Mouse (Mus musculus) forebrain, embryonic 11.5 days (tissue): ENCODE results near the gene Ipo7. TPM values are rescaled to one million over a fixed set of nuclear protein-coding genes. Genes with fewer than 3 reads are reported as not detected.
A peak's percentile ranks its signal among the peaks of the same experiment; 100 is the strongest.

Experiments used
- ATAC-seq: fragments of 200-750 bp; cut with Nextera tagmentation; replicated peaks from 2 replicates; pipeline ENCODE4 v1.8.0; 2017; ENCODE audit warnings: moderate TSS enrichment; ENCODE audit not compliant: low FRiP score
- DNase-seq: peaks from one replicate; pipeline ENCODE4 v3.0.0-alpha.2; 2017; ENCODE audit warnings: low spot score
- H3K27ac ChIP-seq: fragments of 300-500 bp; sonication (generic); 2 replicates; pipeline ENCODE4 v1.5.1; 2014; ENCODE audit warnings: low read depth, low read length
- H3K27me3 ChIP-seq: fragments of 300-500 bp; sonication (generic); 2 replicates; pipeline ENCODE4 v1.6.1; 2014; ENCODE audit warnings: mild to moderate bottlenecking, low read length, mixed read lengths; ENCODE audit not compliant: control insufficient read depth, insufficient read depth
- H3K36me3 ChIP-seq: fragments of 300-500 bp; sonication (generic); 2 replicates; pipeline ENCODE4 v1.6.1; 2014; ENCODE audit warnings: mild to moderate bottlenecking, low read length, moderate library complexity, mixed read lengths; ENCODE audit not compliant: control insufficient read depth, insufficient read depth
- H3K4me1 ChIP-seq: fragments of 300-500 bp; sonication (generic); replicated peaks from 2 replicates; pipeline ENCODE4 v1.6.1; 2014; ENCODE audit warnings: low read length, mixed read lengths; ENCODE audit not compliant: control insufficient read depth, insufficient read depth
- H3K4me2 ChIP-seq: fragments of 300-500 bp; sonication (generic); 2 replicates; pipeline ENCODE4 v1.6.1; 2014; ENCODE audit warnings: low read depth, mild to moderate bottlenecking, low read length, moderate library complexity, mixed read lengths; ENCODE audit not compliant: severe bottlenecking
- H3K4me3 ChIP-seq: fragments of 300-500 bp; sonication (generic); 2 replicates; pipeline ENCODE4 v1.5.1; 2014; ENCODE audit warnings: low read depth, low read length
- H3K9ac ChIP-seq: fragments of 300-500 bp; sonication (generic); 2 replicates; pipeline ENCODE4 v1.6.1; 2014; ENCODE audit warnings: low read length
- H3K9me3 ChIP-seq: fragments of 300-500 bp; sonication (generic); 2 replicates; pipeline ENCODE4 v1.6.1; 2016; ENCODE audit warnings: low read length, mixed read lengths; ENCODE audit not compliant: control insufficient read depth
- WGBS: fragments of 180-500 bp; shearing (Covaris S2); extraction: QIAGEN DNeasy Blood & Tissue Kit; methylation state at CpG from one replicate; pipeline ENCODE4 v1.1.7; 2014; 5-methylcytosine and 5-hydroxymethylcytosine counted together
- polyA plus RNA-seq: library from polyadenylated mRNA; unstranded; fragments of >200 nt; fragmentation: Nextera tagmentation; extraction: Ambion mirVana; gene quantifications from 2 replicates; pipeline ENCODE4 v1.2.1, GENCODE M21; 2014

Ipo7 gene
- polyA plus RNA-seq, 1 experiment from 2014 or later = 39.9 TPM

GRCm38 (mm10) chr7:110008513-110008912, 9.6 kb upstream of the Ipo7 start:
- H3K4me1 ChIP-seq = no peaks in the 10 kb centered on the region
- no peak overlapping the region for H3K9ac ChIP-seq
- no peak overlapping the region for H3K4me3 ChIP-seq
- H3K4me2 ChIP-seq = no peak overlapping the region
- H3K27ac ChIP-seq = no peak overlapping the region
- H3K9me3 ChIP-seq = no peaks in the 10 kb centered on the region
- H3K36me3 ChIP-seq = no peaks in the 10 kb centered on the region
- no peaks in the 10 kb centered on the region for H3K27me3 ChIP-seq
- 83% methylated on average over 1 of the region's 1 CpGs for WGBS
- DNase-seq (no peak), ATAC-seq (no peak)

GRCm38 (mm10) chr7:110009084-110009483, 9.0 kb upstream of the Ipo7 start:
- WGBS = 92% methylated on average over 6 of the region's 6 CpGs

DNA sequence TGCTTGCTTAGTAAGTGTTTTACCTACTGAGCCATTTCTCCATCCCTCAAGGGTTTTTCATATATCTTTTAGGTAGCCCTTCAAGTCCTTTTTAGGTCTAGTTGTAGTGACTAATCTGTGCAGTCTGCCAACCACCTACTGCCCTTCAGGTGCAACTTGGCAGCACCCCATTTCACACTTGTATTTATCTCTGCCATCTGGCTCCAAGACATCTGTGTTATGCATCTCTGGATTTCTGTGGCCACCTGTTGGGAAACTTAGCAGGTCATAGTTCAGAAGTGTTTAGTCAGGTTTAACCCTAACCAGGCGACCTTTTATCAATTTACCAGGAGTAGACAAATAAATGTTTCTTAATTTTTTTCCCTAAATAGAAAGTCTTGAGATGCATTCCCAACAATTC, 6.7 kb upstream of the Ipo7 start:
- Histone ChIP-seq H3K9me3 (no peaks in the 10 kb centered on the region), H3K4me1 (no peaks in the 10 kb centered on the region), H3K27ac (no peak overlapping the region), H3K4me2 (no peak overlapping the region), H3K9ac (no peak overlapping the region), H3K4me3 (no peak overlapping the region), H3K36me3 (no peaks in the 10 kb centered on the region), H3K27me3 (no peaks in the 10 kb centered on the region)
- 62% methylated on average over 1 of the region's 1 CpGs for WGBS
- ATAC-seq (no peak), DNase-seq (no peak)

More at GRCm38 (mm10) chr7:110009084-110009483, 9.0 kb upstream of the Ipo7 start:
- H3K27me3 ChIP-seq = no peaks in the 10 kb centered on the region
- no peaks in the 10 kb centered on the region for H3K36me3 ChIP-seq
- no peak overlapping the region for H3K4me2 ChIP-seq
- H3K4me1 ChIP-seq = no peaks in the 10 kb centered on the region
- no peak overlapping the region for H3K27ac ChIP-seq
- no peak overlapping the region for H3K9ac ChIP-seq
- H3K4me3 ChIP-seq = no peak overlapping the region
- no peaks in the 10 kb centered on the region for H3K9me3 ChIP-seq
- no peak for DNase-seq
- no peak for ATAC-seq

DNA sequence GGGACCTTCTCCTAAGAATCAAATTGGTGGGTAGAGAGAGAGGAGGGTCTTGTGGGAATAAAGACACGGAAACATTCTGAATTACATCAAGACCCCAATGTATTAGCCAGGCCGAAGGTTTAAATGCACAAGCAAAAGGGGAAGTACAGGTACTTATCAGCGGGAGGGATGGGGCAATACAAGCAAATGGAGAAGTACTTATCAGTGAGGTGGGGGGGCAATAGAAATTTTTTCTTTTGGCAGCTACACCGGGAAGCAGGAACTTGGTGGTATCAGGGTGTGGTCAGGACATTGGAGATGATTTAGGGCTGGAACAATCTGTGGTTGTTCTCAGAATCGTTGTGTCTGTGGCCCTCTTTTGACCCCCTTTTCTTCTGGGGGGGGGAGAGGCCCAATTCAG, 3.8 kb upstream of the Ipo7 start:
- no peaks in the 10 kb centered on the region for H3K4me1 ChIP-seq
- no peak overlapping the region for H3K9ac ChIP-seq
- no peaks in the 10 kb centered on the region for H3K27me3 ChIP-seq
- 86% methylated on average over 5 of the region's 5 CpGs for WGBS
- H3K36me3 ChIP-seq = no peaks in the 10 kb centered on the region
- no peaks in the 10 kb centered on the region for H3K9me3 ChIP-seq
- no peak overlapping the region for H3K4me3 ChIP-seq
- H3K27ac ChIP-seq = no peak overlapping the region
- H3K4me2 ChIP-seq = no peak overlapping the region
- ATAC-seq = no peak
- DNase-seq = no peak

GRCm38 (mm10) chr7:110018631-110019482, 783 bp downstream of the Ipo7 start:
- Histone ChIP-seq H3K9ac (peak overlapping the region; percentile 97), H3K4me3 (peak overlapping the region; percentile 98), H3K27ac (peak overlapping the region; percentile 82), H3K4me2 (peak overlapping the region; percentile 67), H3K36me3 (no peaks in the 10 kb centered on the region; the same call in 1 of the 2 replicates), H3K4me1 (no peaks in the 10 kb centered on the region), H3K9me3 (no peaks in the 10 kb centered on the region), H3K27me3 (no peaks in the 10 kb centered on the region)
- DNase-seq (peak; percentile 73), ATAC-seq (peak; percentile 79)
- under 1% methylated on average over 42 of the region's 42 CpGs for WGBS

DNA sequence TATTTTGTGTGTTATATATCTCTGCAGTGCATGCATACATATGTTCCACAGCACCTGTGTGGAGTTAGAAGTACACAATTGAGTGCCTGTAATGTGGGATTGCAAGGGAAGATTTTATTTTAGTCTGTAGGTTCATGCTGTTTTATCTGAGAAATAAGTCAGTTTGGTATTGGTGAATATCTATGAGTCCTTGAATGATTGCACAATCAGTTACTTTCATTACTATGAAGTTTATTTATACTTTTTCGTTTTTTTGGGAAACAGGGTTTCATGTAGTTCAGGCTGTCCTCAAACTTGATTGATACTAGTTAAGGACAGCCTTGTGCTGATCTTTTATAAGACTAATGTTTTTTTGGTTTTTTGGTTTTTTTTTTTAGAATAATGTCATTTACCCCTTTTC, 5.5 kb downstream of the Ipo7 start:
- no peaks in the 10 kb centered on the region for H3K4me1 ChIP-seq
- no peak overlapping the region for H3K27ac ChIP-seq
- no peaks in the 10 kb centered on the region for H3K9me3 ChIP-seq
- H3K27me3 ChIP-seq = no peaks in the 10 kb centered on the region
- H3K4me3 ChIP-seq = no peak overlapping the region
- no peak overlapping the region for H3K4me2 ChIP-seq
- WGBS = 90% methylated on average over 1 of the region's 1 CpGs
- no peak overlapping the region for H3K9ac ChIP-seq
- no peaks in the 10 kb centered on the region; the same call in 1 of the 2 replicates for H3K36me3 ChIP-seq
- DNase-seq (no peak), ATAC-seq (no peak)

DNA sequence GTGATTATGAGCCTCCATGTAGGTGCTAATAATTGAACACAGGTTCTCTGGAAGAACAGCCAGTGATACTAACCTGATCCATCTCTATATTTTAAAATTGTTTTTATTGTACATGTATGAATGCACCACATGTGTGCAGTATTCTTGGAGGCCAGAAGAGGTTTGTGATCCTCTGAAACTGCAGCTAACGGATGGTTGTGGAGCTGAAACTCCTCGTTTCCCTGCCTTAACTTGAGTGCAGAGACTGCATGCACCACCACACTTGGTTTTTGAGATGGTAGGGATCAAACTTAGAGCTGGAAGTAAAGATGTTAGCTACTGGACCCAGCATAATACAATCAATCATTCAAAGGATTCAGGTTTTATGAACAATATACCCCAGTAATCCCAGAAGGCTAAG, 8.5 kb downstream of the Ipo7 start:
- Histone ChIP-seq H3K4me3 (no peak overlapping the region), H3K27ac (no peak overlapping the region), H3K9ac (no peak overlapping the region), H3K27me3 (no peaks in the 10 kb centered on the region), H3K4me1 (no peaks in the 10 kb centered on the region), H3K36me3 (no peaks in the 10 kb centered on the region; the same call in 1 of the 2 replicates), H3K9me3 (no peaks in the 10 kb centered on the region), H3K4me2 (no peak overlapping the region)
- DNase-seq = no peak
- 79% methylated on average over 2 of the region's 2 CpGs for WGBS
- ATAC-seq = no peak

DNA sequence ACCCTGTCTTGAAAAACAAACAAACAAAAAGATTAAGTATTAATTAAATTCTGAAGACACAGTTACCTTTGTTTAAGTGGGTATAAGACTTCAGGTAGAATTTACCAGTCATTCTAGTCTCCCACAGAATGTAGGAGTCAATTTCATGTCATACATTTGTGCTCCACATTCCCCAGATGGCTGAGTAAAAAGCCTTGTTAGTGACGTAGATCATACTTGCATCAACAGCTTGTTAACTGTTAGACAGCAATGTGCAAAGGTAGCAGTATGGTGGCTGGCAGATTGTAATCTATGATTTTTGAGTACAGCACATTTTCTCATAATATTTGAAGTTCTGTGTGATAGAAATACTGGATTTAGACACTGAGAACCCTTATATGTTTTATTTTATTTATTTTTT, 10.8 kb downstream of the Ipo7 start:
- 81% methylated on average over 1 of the region's 1 CpGs for WGBS
- ATAC-seq = no peak
- Histone ChIP-seq H3K27ac (no peak overlapping the region), H3K36me3 (no peaks in the 10 kb centered on the region; the same call in 1 of the 2 replicates), H3K9ac (no peak overlapping the region), H3K9me3 (no peaks in the 10 kb centered on the region), H3K4me2 (no peak overlapping the region), H3K4me1 (no peaks in the 10 kb centered on the region), H3K4me3 (no peak overlapping the region), H3K27me3 (no peaks in the 10 kb centered on the region)
- no peak for DNase-seq

DNA sequence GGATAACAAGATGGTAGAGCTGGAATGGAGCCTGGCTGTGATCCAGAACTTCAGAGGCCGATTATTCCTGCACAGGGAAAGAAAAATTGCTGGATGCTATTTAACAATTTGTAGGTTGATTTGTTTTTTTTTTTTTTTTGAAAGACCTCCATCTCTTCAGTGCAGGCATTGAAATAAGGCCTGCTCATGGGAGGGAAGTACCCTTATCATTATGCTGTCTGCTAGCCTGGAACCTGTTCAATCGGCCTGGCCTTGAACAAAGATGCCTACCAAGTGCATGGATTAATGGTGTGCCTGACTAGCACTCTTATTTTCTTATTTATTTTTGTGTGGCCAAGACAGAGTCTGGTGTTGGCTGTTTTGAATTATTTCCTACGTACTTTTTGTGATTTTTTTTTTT, 12.3 kb downstream of the Ipo7 start:
- H3K27me3 ChIP-seq = no peaks in the 10 kb centered on the region
- H3K9ac ChIP-seq = no peak overlapping the region
- no peak for ATAC-seq
- H3K36me3 ChIP-seq = peaks cover 2% of the 10 kb centered on the region; the same call in 1 of the 2 replicates
- WGBS = 90% methylated on average over 3 of the region's 3 CpGs
- H3K9me3 ChIP-seq = no peaks in the 10 kb centered on the region
- H3K4me1 ChIP-seq = no peaks in the 10 kb centered on the region
- no peak overlapping the region for H3K4me2 ChIP-seq
- no peak overlapping the region for H3K27ac ChIP-seq
- no peak overlapping the region for H3K4me3 ChIP-seq
- DNase-seq = no peak
